Mouse (Mus musculus): Measurements from ENCODE around the gene Rtbdn.
"Not testable (repeated sequence)": the region's sequence is repeated elsewhere in the genome, so short reads cannot be mapped to it uniquely, and the experiment has no call there.

Gene Rtbdn

GRCm38 (mm10) chr8:84946528-84947240 lies at the start of gene Rtbdn:
Gene Rtbdn, plus strand, starts transcription at chr8:84946991.
- no peak for DNase-seq (ENCODE audit: low read depth, low spot score)

- no peak for DNase-seq (ENCODE audit: low read depth, low spot score)
These were observed 45.7 kb upstream of the Rtbdn start for GRCm38 (mm10) chr8:84901071-84901470.

- no peak for DNase-seq (ENCODE audit: low read depth, low spot score)
These were observed 45.0 kb upstream of the Rtbdn start, which contains the start of gene Klf1 for GRCm38 (mm10) chr8:84901752-84902151. Gene Klf1, plus strand, starts transcription at chr8:84901928.

GRCm38 (mm10) chr8:84902367-84902919 lies 44.3 kb upstream of the Rtbdn start:
- no peak for DNase-seq (ENCODE audit: low read depth, low spot score)

GRCm38 (mm10) chr8:84902920-84903661 lies 43.7 kb upstream of the Rtbdn start:
- peak; percentile 77 for DNase-seq (ENCODE audit: low read depth, low spot score)

GRCm38 (mm10) chr8:84904351-84904750 lies 42.4 kb upstream of the Rtbdn start:
- DNase-seq (ENCODE audit: low read depth, low spot score), result no peak

GRCm38 (mm10) chr8:84907037-84907436 lies 39.8 kb upstream of the Rtbdn start:
- DNase-seq (ENCODE audit: low read depth, low spot score), result no peak

GRCm38 (mm10) chr8:84907493-84907892 lies 39.3 kb upstream of the Rtbdn start:
- no peak for DNase-seq (ENCODE audit: low read depth, low spot score)

- not testable (repeated sequence) for DNase-seq (ENCODE audit: low read depth, low spot score)
These were observed 38.8 kb upstream of the Rtbdn start for GRCm38 (mm10) chr8:84907979-84908378.

- peak; percentile 95 for DNase-seq (ENCODE audit: low read depth, low spot score)
These were observed 38.2 kb upstream of the Rtbdn start, which contains the start of gene Dnase2a for GRCm38 (mm10) chr8:84908421-84909161. Gene Dnase2a, plus strand, starts transcription at chr8:84908560.

GRCm38 (mm10) chr8:84909162-84909767 lies 37.5 kb upstream of the Rtbdn start:
- DNase-seq (ENCODE audit: low read depth, low spot score), result no peak

GRCm38 (mm10) chr8:84909949-84910348 lies 36.8 kb upstream of the Rtbdn start:
- no peak for DNase-seq (ENCODE audit: low read depth, low spot score)

- no peak for DNase-seq (ENCODE audit: low read depth, low spot score)
These were observed 36.2 kb upstream of the Rtbdn start for GRCm38 (mm10) chr8:84910551-84910950.

GRCm38 (mm10) chr8:84911854-84912253 lies 34.9 kb upstream of the Rtbdn start:
- DNase-seq (ENCODE audit: low read depth, low spot score), result no peak

GRCm38 (mm10) chr8:84912391-84912790 lies 34.4 kb upstream of the Rtbdn start:
- DNase-seq (ENCODE audit: low read depth, low spot score), result no peak

- DNase-seq (ENCODE audit: low read depth, low spot score), result peak; percentile 60
These were observed 33.8 kb upstream of the Rtbdn start for GRCm38 (mm10) chr8:84912895-84913501.

GRCm38 (mm10) chr8:84913502-84913900 lies 33.3 kb upstream of the Rtbdn start:
- DNase-seq (ENCODE audit: low read depth, low spot score), result no peak

- no peak for DNase-seq (ENCODE audit: low read depth, low spot score)
These were observed 32.8 kb upstream of the Rtbdn start for GRCm38 (mm10) chr8:84913960-84914359.

GRCm38 (mm10) chr8:84915269-84915668 lies 31.5 kb upstream of the Rtbdn start:
- no peak for DNase-seq (ENCODE audit: low read depth, low spot score)

- no peak for DNase-seq (ENCODE audit: low read depth, low spot score)
These were observed 29.0 kb upstream of the Rtbdn start for GRCm38 (mm10) chr8:84917781-84918180.

GRCm38 (mm10) chr8:84918646-84919045 lies 28.1 kb upstream of the Rtbdn start:
- DNase-seq (ENCODE audit: low read depth, low spot score), result no peak
